Mouse (Mus musculus): ENCODE measurements around the gene Mthfd1.

- TF ChIP-seq CTCF (IDR thresholded peaks at IDR 0.05; ENCODE audit: insufficient read depth, low read depth, low read length) (no peak), POLR2A (IDR thresholded peaks at IDR 0.05; ENCODE audit: insufficient read depth, low read depth, low read length) (no peak)
Observed at GRCm38 (mm10) chr12:76306852-76307561, 51.9 kb downstream of the Mthfd1 start.
